Mouse (Mus musculus) ES-E14 (cell line): ENCODE data around the gene Cpeb4. TPM values are rescaled to one million over a fixed set of nuclear protein-coding genes. Genes with fewer than 3 reads are reported as not detected.
A peak's percentile ranks its signal among the peaks of the same experiment; 100 is the strongest.
"Not testable (repeated sequence)": the region's sequence is repeated elsewhere in the genome, so short reads cannot be mapped to it uniquely, and the experiment has no call there.

Experiments
- DNase-seq: peaks from one replicate; pipeline ENCODE4 v3.0.0-alpha.2; 2013; ENCODE audit warnings: low read depth, low spot score
- H3K27ac ChIP-seq: 2 replicates; pipeline ENCODE4 v1.5.1; 2012; ENCODE audit warnings: low read depth, mild to moderate bottlenecking, low read length, moderate library complexity, mixed read lengths; ENCODE audit not compliant: poor library complexity, insufficient read depth, severe bottlenecking
- H3K36me3 ChIP-seq: 2 replicates; pipeline ENCODE4 v1.6.1; 2012; ENCODE audit warnings: mild to moderate bottlenecking, low read length, moderate library complexity, mixed read lengths; ENCODE audit not compliant: control insufficient read depth, poor library complexity, insufficient read depth, severe bottlenecking
- H3K4me1 ChIP-seq, 2 experiments: fragments of 150-350 bp in 1 of 2; sonication (generic) in 1 of 2; 2 replicates each; pipeline ENCODE4 v1.6.1; 2012; ENCODE audit warnings: low read length in 2 of 2, mild to moderate bottlenecking in 1 of 2, mixed read lengths in 1 of 2; ENCODE audit not compliant: control insufficient read depth in 2 of 2, insufficient read depth in 2 of 2, poor library complexity in 1 of 2
- H3K4me3 ChIP-seq, 2 experiments: fragments of 150-350 bp in 1 of 2; sonication (generic) in 1 of 2; 2 replicates each; pipeline ENCODE4 v1.5.1; 2012; ENCODE audit warnings: low read length in 2 of 2, low read depth in 1 of 2, mild to moderate bottlenecking in 1 of 2, mixed read lengths in 1 of 2; ENCODE audit not compliant: insufficient read depth in 1 of 2, poor library complexity in 1 of 2, severe bottlenecking in 1 of 2
- H3K9ac ChIP-seq: 2 replicates; pipeline ENCODE4 v1.6.1; 2012; ENCODE audit warnings: low read depth, mild to moderate bottlenecking, low read length, mixed read lengths; ENCODE audit not compliant: poor library complexity, insufficient read depth, severe bottlenecking
- H3K9me3 ChIP-seq: fragments of 150-350 bp; sonication (generic); 2 replicates; pipeline ENCODE4 v1.6.1; 2012; ENCODE audit warnings: low read depth, mild to moderate bottlenecking, low read length; ENCODE audit not compliant: control insufficient read depth, insufficient read depth
- CHD2 ChIP-seq: IDR thresholded peaks from 2 replicates; pipeline ENCODE4 v1.6.1; 2014; ENCODE audit warnings: mild to moderate bottlenecking, low read depth, low read length, inconsistent platforms
- HCFC1 ChIP-seq: IDR thresholded peaks from 2 replicates; pipeline ENCODE4 v1.6.1; 2012; ENCODE audit warnings: low read length, inconsistent platforms, borderline replicate concordance; ENCODE audit not compliant: insufficient read depth
- MAFK ChIP-seq: IDR thresholded peaks from 2 replicates; pipeline ENCODE4 v1.6.1; 2014; ENCODE audit warnings: mild to moderate bottlenecking, low read depth, low read length, inconsistent platforms; ENCODE audit not compliant: insufficient read depth
- ZC3H11A ChIP-seq: IDR thresholded peaks from 2 replicates; pipeline ENCODE4 v1.6.1; 2012; ENCODE audit warnings: low read depth, mild to moderate bottlenecking, inconsistent platforms, low read length, borderline replicate concordance
- ZNF384 ChIP-seq: IDR thresholded peaks from 2 replicates; pipeline ENCODE4 v1.6.1; 2012; ENCODE audit warnings: low read depth, low read length, inconsistent platforms
- in situ Hi-C, 2 experiments: fragments of 600-800 bp; cut with MboI; formaldehyde crosslinking; loops; one replicate each; pipeline ENCODE4 v1.15.1; 2025; ENCODE audit warnings: low sequenced_read_pairs in 2 of 2, inconsistent platforms in 1 of 2; ENCODE audit not compliant: unreplicated experiment in 2 of 2
- total RNA-seq: library from RNA; depleted of rRNA; stranded (reverse); fragments of 300-350 nt; gene quantifications from 2 replicates; pipeline ENCODE4 v1.2.3, GENCODE M21; 2012

Gene Cpeb4
- total RNA-seq, 1 experiment = 11.5 TPM

GRCm38 (mm10) chr11:31976137-31976536 is 104.1 kb downstream of the Cpeb4 start:
- H3K4me3 ChIP-seq = no peak overlapping the region
- H3K4me1 ChIP-seq = no peaks in the 10 kb centered on the region
- no peak for DNase-seq
- TF ChIP-seq ZNF384 (no peak), MAFK (no peak), HCFC1 (no peak), CHD2 (no peak), ZC3H11A (no peak)
- in situ Hi-C loops = no loop called here
- H3K36me3 ChIP-seq = no peaks in the 10 kb centered on the region
- no peak overlapping the region for H3K9ac ChIP-seq
- no peaks in the 10 kb centered on the region for H3K9me3 ChIP-seq
- no peak overlapping the region for H3K27ac ChIP-seq

DNA sequence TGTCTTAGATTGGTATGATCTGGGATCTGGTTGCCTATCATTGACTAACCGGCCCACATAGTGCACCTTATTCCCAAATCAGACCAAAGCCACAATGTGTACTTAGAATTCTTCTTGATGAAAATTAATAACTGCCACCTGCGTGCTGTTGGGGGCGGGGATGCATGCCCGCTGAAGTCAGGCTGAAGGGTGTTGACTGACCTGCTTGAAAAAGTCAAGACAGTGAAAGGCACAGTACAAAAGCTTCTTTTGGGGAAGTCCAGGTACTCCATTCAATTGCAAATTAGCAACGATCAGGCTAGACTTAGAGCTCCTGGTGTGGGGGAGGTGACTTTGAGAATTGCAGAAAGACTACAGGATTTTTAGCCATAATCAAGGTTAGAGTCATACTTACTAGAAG is 108.1 kb downstream of the Cpeb4 start:
- in situ Hi-C loops, DNase-seq, H3K9me3 ChIP-seq, H3K36me3 ChIP-seq, H3K9ac ChIP-seq, H3K4me3 ChIP-seq, H3K4me1 ChIP-seq, H3K27ac ChIP-seq: not testable (repeated sequence)

- in situ Hi-C loops = no loop called here
- Histone ChIP-seq H3K4me3 (peak overlapping the region; percentile 24 to 47; a peak in 3 of 4 replicates), H3K4me1 (peaks cover 0 to 3% of the 10 kb centered on the region in 2 experiments; a peak in 2 of 4 replicates), H3K27ac (peak overlapping the region; percentile 84), H3K36me3 (no peaks in the 10 kb centered on the region), H3K9ac (no peak overlapping the region; the same call in 1 of the 2 replicates), H3K9me3 (no peaks in the 10 kb centered on the region)
- TF ChIP-seq ZNF384 (no peak), MAFK (no peak), HCFC1 (no peak), ZC3H11A (no peak), CHD2 (no peak)
- DNase-seq = no peak
Measured at GRCm38 (mm10) chr11:31981830-31982229, 109.8 kb downstream of the Cpeb4 start.

DNA sequence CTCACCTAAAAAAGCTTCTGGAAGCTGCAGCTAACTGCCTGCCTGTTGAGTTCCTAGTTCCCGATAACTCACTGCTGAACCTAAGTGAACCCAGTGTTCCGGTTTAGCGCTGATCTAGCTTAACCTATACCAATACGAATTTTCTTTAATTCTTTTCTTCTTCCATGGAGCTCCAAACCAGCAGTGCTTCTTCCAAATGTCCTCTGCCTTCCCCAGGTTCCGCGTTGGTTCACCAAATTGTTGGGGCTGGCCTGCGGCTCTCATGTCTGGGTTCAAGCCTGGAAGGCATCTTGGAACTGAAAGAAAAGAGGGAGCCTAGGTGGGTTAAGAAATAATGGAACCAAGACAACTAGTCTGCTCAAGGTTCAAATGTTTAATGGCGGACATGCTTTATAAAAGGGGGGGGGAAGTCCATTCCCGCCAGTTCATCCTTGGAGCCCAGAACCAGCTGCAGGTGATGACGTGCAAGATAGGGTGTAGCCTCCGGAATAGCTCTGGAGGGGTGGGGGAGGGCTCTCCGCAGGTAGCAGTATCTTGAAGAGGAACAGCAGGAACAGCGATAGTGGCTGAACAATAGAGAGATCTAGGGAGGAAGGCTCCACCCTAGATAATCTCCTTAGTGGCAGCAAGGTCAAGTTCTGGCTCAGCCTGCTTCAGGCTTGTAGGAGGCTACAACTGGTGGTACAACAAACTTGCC is 110.4 kb downstream of the Cpeb4 start:
- H3K9ac ChIP-seq, H3K36me3 ChIP-seq, in situ Hi-C loops, H3K9me3 ChIP-seq, H3K4me1 ChIP-seq: not testable (repeated sequence)
- H3K27ac ChIP-seq = peak overlapping the region; percentile 84
- peak overlapping the region; percentile 24 to 47; a peak in 3 of 4 replicates for H3K4me3 ChIP-seq
- DNase-seq = peak; percentile 65

DNA sequence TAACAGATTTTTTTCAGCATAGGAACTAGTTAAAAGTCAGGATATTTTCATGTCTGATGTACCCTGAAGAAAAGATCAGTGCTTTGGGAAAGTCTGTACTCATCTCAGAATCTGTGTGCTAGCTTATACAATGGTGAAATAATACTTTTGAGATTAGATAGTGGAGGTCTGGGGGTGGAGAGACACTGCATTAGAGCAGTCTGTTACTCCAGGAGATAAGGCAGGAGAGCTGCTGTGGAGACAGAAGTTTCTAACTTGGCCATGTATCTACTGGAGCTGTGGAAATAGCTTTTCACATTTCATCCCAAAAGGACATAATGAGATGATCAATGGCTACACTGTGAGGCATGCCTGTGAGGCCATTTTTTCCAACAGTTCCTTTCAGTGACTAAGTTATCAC is 111.2 kb downstream of the Cpeb4 start:
- Histone ChIP-seq H3K4me3 (no peak overlapping the region), H3K27ac (no peak overlapping the region; the same call in 1 of the 2 replicates), H3K9me3 (no peaks in the 10 kb centered on the region), H3K9ac (no peak overlapping the region), H3K36me3 (no peaks in the 10 kb centered on the region), H3K4me1 (peaks cover 0 to 8% of the 10 kb centered on the region in 2 experiments; a peak in 2 of 4 replicates)
- DNase-seq = no peak
- TF ChIP-seq MAFK = no peak
- in situ Hi-C loops = no loop called here
